Mouse (Mus musculus) kidney, postnatal 14 days (tissue): Measurements from ENCODE around the gene Chl1.

Source experiments
- DNase-seq: peaks from one replicate; pipeline ENCODE4 v3.0.0; 2022; ENCODE audit warnings: mixed read lengths

Chl1 gene

GRCm38 (mm10) chr6:103673111-103673510, 162.7 kb downstream of the Chl1 start:
- DNase-seq: no peak

GRCm38 (mm10) chr6:103674332-103674731, 163.9 kb downstream of the Chl1 start:
- DNase-seq: no peak

GRCm38 (mm10) chr6:103675145-103675544, 164.8 kb downstream of the Chl1 start:
- no peak for DNase-seq

GRCm38 (mm10) chr6:103676664-103677063, 166.3 kb downstream of the Chl1 start:
- DNase-seq: no peak

- no peak for DNase-seq
Observed at GRCm38 (mm10) chr6:103677072-103677471, 166.7 kb downstream of the Chl1 start.

- DNase-seq: peak; percentile 65
Observed at GRCm38 (mm10) chr6:103682854-103683574, 172.6 kb downstream of the Chl1 start.

GRCm38 (mm10) chr6:103692511-103692910, 182.1 kb downstream of the Chl1 start:
- no peak for DNase-seq

- DNase-seq: no peak
Observed at GRCm38 (mm10) chr6:103697349-103698028, 187.1 kb downstream of the Chl1 start.

- DNase-seq: no peak
Observed at GRCm38 (mm10) chr6:103699482-103699881, 189.1 kb downstream of the Chl1 start.

GRCm38 (mm10) chr6:103699895-103700294, 189.5 kb downstream of the Chl1 start:
- no peak for DNase-seq

GRCm38 (mm10) chr6:103700336-103700735, 189.9 kb downstream of the Chl1 start:
- no peak for DNase-seq

GRCm38 (mm10) chr6:103706366-103706765, 196.0 kb downstream of the Chl1 start:
- DNase-seq: no peak

- no peak for DNase-seq
Observed at GRCm38 (mm10) chr6:103739291-103739690, 228.9 kb downstream of the Chl1 start.

- DNase-seq: no peak
Observed at GRCm38 (mm10) chr6:103742784-103743183, 232.4 kb downstream of the Chl1 start.

GRCm38 (mm10) chr6:103746103-103746502, 235.7 kb downstream of the Chl1 start:
- peak; percentile 3 for DNase-seq

GRCm38 (mm10) chr6:103749122-103749773, 238.9 kb downstream of the Chl1 start:
- DNase-seq: no peak

GRCm38 (mm10) chr6:103753891-103754290, 243.5 kb downstream of the Chl1 start:
- DNase-seq: peak; percentile 5

GRCm38 (mm10) chr6:103766830-103767229, 256.4 kb downstream of the Chl1 start:
- no peak for DNase-seq

- DNase-seq: no peak
Observed at GRCm38 (mm10) chr6:103781058-103781457, 270.7 kb downstream of the Chl1 start.

GRCm38 (mm10) chr6:103791077-103791632, 280.8 kb downstream of the Chl1 start:
- no peak for DNase-seq

GRCm38 (mm10) chr6:103795241-103795640, 284.9 kb downstream of the Chl1 start:
- no peak for DNase-seq
